Mouse (Mus musculus): ENCODE measurements at regions not wholly inside any gene's neighbourhood (a gene's known extent, or its start where the extent isn't known, plus 50 kb on each side); places are given as distances from the start of the nearest gene placed in this dataset.

GRCm38 (mm10) chr2:80231891-80232290 lies 60.4 kb upstream of the Prdx6b start:
- no peak for DNase-seq

- no peak for DNase-seq
Observed at GRCm38 (mm10) chr2:80205074-80205727, 75.9 kb upstream of the Pde1a start.

- DNase-seq: peak; percentile 11 to 17
Observed at GRCm38 (mm10) chr2:80203486-80203885, 74.2 kb upstream of the Pde1a start.

- no peak for DNase-seq
Observed at GRCm38 (mm10) chr2:80195896-80196410, 66.7 kb upstream of the Pde1a start.

GRCm38 (mm10) chr2:80188374-80188773 lies 59.1 kb upstream of the Pde1a start:
- no peak for DNase-seq

GRCm38 (mm10) chr2:80186867-80187266 lies 57.6 kb upstream of the Pde1a start:
- no peak for DNase-seq

Measured in heart, adult 18-20 months (tissue).